Mouse (Mus musculus) ES-E14 (cell line): Measurements from ENCODE around the gene Cptp.

ENCODE experiments used
- CHD2 ChIP-seq: IDR thresholded peaks from 2 replicates; pipeline ENCODE4 v1.6.1; 2014; ENCODE audit warnings: mild to moderate bottlenecking, low read depth, low read length, inconsistent platforms
- HCFC1 ChIP-seq: IDR thresholded peaks from 2 replicates; pipeline ENCODE4 v1.6.1; 2012; ENCODE audit warnings: low read length, inconsistent platforms, borderline replicate concordance; ENCODE audit not compliant: insufficient read depth
- MAFK ChIP-seq: IDR thresholded peaks from 2 replicates; pipeline ENCODE4 v1.6.1; 2014; ENCODE audit warnings: mild to moderate bottlenecking, low read depth, low read length, inconsistent platforms; ENCODE audit not compliant: insufficient read depth
- ZNF384 ChIP-seq: IDR thresholded peaks from 2 replicates; pipeline ENCODE4 v1.6.1; 2012; ENCODE audit warnings: low read depth, low read length, inconsistent platforms

- TF ChIP-seq CHD2, result no peak
- TF ChIP-seq ZNF384, result no peak
- no peak for TF ChIP-seq HCFC1
- TF ChIP-seq MAFK, result no peak
These were observed 51.7 kb downstream of the Cptp start for GRCm38 (mm10) chr4:155817533-155817932.
